Mouse (Mus musculus): Measurements from ENCODE around the gene Prkd2. TPM values are rescaled to one million over a fixed set of nuclear protein-coding genes. Genes with fewer than 3 reads are reported as not detected.

The Prkd2 gene
- polyA plus RNA-seq, 1 experiment = 97.2 TPM

- WGBS = 67% methylated on average over 11 of the region's 11 CpGs
- TF ChIP-seq POLR2A (IDR thresholded peaks at IDR 0.05; ENCODE audit: borderline replicate concordance, extremely low read depth, low read depth, low read length) (no peak), CTCF (IDR thresholded peaks at IDR 0.05; ENCODE audit: insufficient read depth, low read length) (no peak)
- DNase-seq = no peak
- Histone ChIP-seq H3K4me1 (ENCODE audit: control insufficient read depth, insufficient read depth, low read length) (peaks cover 9% of the 10 kb centered on the region; the same call in 1 of the 2 replicates), H3K4me3 (replicated peaks; ENCODE audit: extremely low read depth, low read depth, low read length) (no peak overlapping the region)
Measured at GRCm38 (mm10) chr7:16908859-16909258, 66.2 kb downstream of the Prkd2 start.

GRCm38 (mm10) chr7:16909909-16910308 is 67.2 kb downstream of the Prkd2 start:
- no peak for DNase-seq
- 26% methylated on average over 10 of the region's 10 CpGs for WGBS
- H3K4me1 ChIP-seq (ENCODE audit: control insufficient read depth, insufficient read depth, low read length) = peaks cover 9% of the 10 kb centered on the region; the same call in 1 of the 2 replicates

GRCm38 (mm10) chr7:16911904-16912303 is 69.2 kb downstream of the Prkd2 start:
- 90% methylated on average over 3 of the region's 3 CpGs for WGBS
- Histone ChIP-seq H3K4me1 (ENCODE audit: control insufficient read depth, insufficient read depth, low read length) (peaks cover 6% of the 10 kb centered on the region; the same call in 1 of the 2 replicates), H3K4me3 (replicated peaks; ENCODE audit: extremely low read depth, low read depth, low read length) (no peak overlapping the region)
- TF ChIP-seq POLR2A (IDR thresholded peaks at IDR 0.05; ENCODE audit: borderline replicate concordance, extremely low read depth, low read depth, low read length) (no peak), CTCF (IDR thresholded peaks at IDR 0.05; ENCODE audit: insufficient read depth, low read length) (no peak)
- no peak for DNase-seq

More at GRCm38 (mm10) chr7:16909909-16910308, 67.2 kb downstream of the Prkd2 start:
- H3K4me3 ChIP-seq (replicated peaks; ENCODE audit: extremely low read depth, low read depth, low read length) = no peak overlapping the region
- TF ChIP-seq POLR2A (IDR thresholded peaks at IDR 0.05; ENCODE audit: borderline replicate concordance, extremely low read depth, low read depth, low read length) = no peak
- TF ChIP-seq CTCF (IDR thresholded peaks at IDR 0.05; ENCODE audit: insufficient read depth, low read length) = no peak

- Histone ChIP-seq H3K4me1 (ENCODE audit: control insufficient read depth, insufficient read depth, low read length) (0 out of 2 replicates have a peak, but pooled peaks cover 3% of the 10 kb centered on the region), H3K4me3 (replicated peaks; ENCODE audit: extremely low read depth, low read depth, low read length) (no peak overlapping the region)
- no peak for TF ChIP-seq POLR2A (IDR thresholded peaks at IDR 0.05; ENCODE audit: borderline replicate concordance, extremely low read depth, low read depth, low read length)
- no peak for TF ChIP-seq CTCF (IDR thresholded peaks at IDR 0.05; ENCODE audit: insufficient read depth, low read length)
- DNase-seq = no peak
- 63% methylated on average over 6 of the region's 6 CpGs for whole genome bisulfite sequencing
Measured at GRCm38 (mm10) chr7:16912360-16912759, 69.7 kb downstream of the Prkd2 start.

- 27% methylated on average over 10 of the region's 10 CpGs for WGBS
- no peaks in the 10 kb centered on the region for H3K4me1 ChIP-seq (ENCODE audit: control insufficient read depth, insufficient read depth, low read length)
- no peak overlapping the region for H3K4me3 ChIP-seq (replicated peaks; ENCODE audit: extremely low read depth, low read depth, low read length)
- TF ChIP-seq POLR2A (IDR thresholded peaks at IDR 0.05; ENCODE audit: borderline replicate concordance, extremely low read depth, low read depth, low read length) (0 out of 2 replicates have a peak, but pooled peaks have one; percentile 10), CTCF (IDR thresholded peaks at IDR 0.05; ENCODE audit: insufficient read depth, low read length) (peak; percentile 87)
- peak; percentile 66 for DNase-seq
Measured at GRCm38 (mm10) chr7:16913806-16914452, 71.2 kb downstream of the Prkd2 start.

GRCm38 (mm10) chr7:16914453-16915343 is 72.0 kb downstream of the Prkd2 start:
- Histone ChIP-seq H3K4me1 (ENCODE audit: control insufficient read depth, insufficient read depth, low read length) (no peaks in the 10 kb centered on the region), H3K4me3 (replicated peaks; ENCODE audit: extremely low read depth, low read depth, low read length) (no peak overlapping the region)
- DNase-seq = no peak
- TF ChIP-seq POLR2A (IDR thresholded peaks at IDR 0.05; ENCODE audit: borderline replicate concordance, extremely low read depth, low read depth, low read length) = no peak
- no peak for TF ChIP-seq CTCF (IDR thresholded peaks at IDR 0.05; ENCODE audit: insufficient read depth, low read length)
- 83% methylated on average over 18 of the region's 18 CpGs for WGBS

GRCm38 (mm10) chr7:16915461-16916340 is 73.0 kb downstream of the Prkd2 start:
- Histone ChIP-seq H3K4me3 (replicated peaks; ENCODE audit: extremely low read depth, low read depth, low read length) (no peak overlapping the region), H3K4me1 (ENCODE audit: control insufficient read depth, insufficient read depth, low read length) (no peaks in the 10 kb centered on the region)
- 85% methylated on average over 32 of the region's 32 CpGs for WGBS
- DNase-seq = no peak
- TF ChIP-seq CTCF (IDR thresholded peaks at IDR 0.05; ENCODE audit: insufficient read depth, low read length) (no peak), POLR2A (IDR thresholded peaks at IDR 0.05; ENCODE audit: borderline replicate concordance, extremely low read depth, low read depth, low read length) (no peak)

- no peak for DNase-seq
- TF ChIP-seq CTCF (IDR thresholded peaks at IDR 0.05; ENCODE audit: insufficient read depth, low read length) (no peak), POLR2A (IDR thresholded peaks at IDR 0.05; ENCODE audit: borderline replicate concordance, extremely low read depth, low read depth, low read length) (no peak)
- WGBS = 70% methylated on average over 30 of the region's 30 CpGs
- H3K4me3 ChIP-seq (replicated peaks; ENCODE audit: extremely low read depth, low read depth, low read length) = no peak overlapping the region
- peaks cover 8% of the 10 kb centered on the region for H3K4me1 ChIP-seq (ENCODE audit: control insufficient read depth, insufficient read depth, low read length)
Measured at GRCm38 (mm10) chr7:16916342-16917265, 73.9 kb downstream of the Prkd2 start.
